Mouse (Mus musculus) cerebellum, adult 2 months (tissue): ENCODE results near the gene Pik3ca. TPM values are rescaled to one million over a fixed set of nuclear protein-coding genes. Genes with fewer than 3 reads are reported as not detected.

Experiments
- DNase-seq, 2 experiments: peaks; one replicate each; pipeline ENCODE4 v3.0.0; 2021
- H3K27ac ChIP-seq: fragments of 200-500 bp; 2 replicates; pipeline ENCODE4 v1.5.1; 2012; ENCODE audit warnings: low read length, control low read depth, inconsistent platforms; ENCODE audit not compliant: insufficient read depth
- H3K27me3 ChIP-seq: fragments of 200-500 bp; 2 replicates; pipeline ENCODE4 v1.6.1; 2012; ENCODE audit warnings: inconsistent platforms, mild to moderate bottlenecking, low read length, moderate library complexity; ENCODE audit not compliant: control insufficient read depth, insufficient read depth
- H3K4me1 ChIP-seq: fragments of 200-500 bp; 2 replicates; pipeline ENCODE4 v1.6.1; 2011; ENCODE audit warnings: low read length; ENCODE audit not compliant: control insufficient read depth, insufficient read depth
- H3K4me3 ChIP-seq: fragments of 200-500 bp; replicated peaks from 2 replicates; pipeline ENCODE3; 2011; ENCODE audit warnings: mild to moderate bottlenecking, low read depth, low read length, control low read depth; ENCODE audit not compliant: insufficient read depth
- CTCF ChIP-seq: fragments of 200-500 bp; IDR thresholded peaks from 2 replicates; pipeline ENCODE4 v1.5.1; 2011; ENCODE audit warnings: low read depth, mild to moderate bottlenecking, control low read depth, low read length, moderate library complexity, borderline replicate concordance; ENCODE audit not compliant: insufficient read depth
- POLR2A ChIP-seq: fragments of 200-500 bp; IDR thresholded peaks from 2 replicates; pipeline ENCODE4 v1.6.1; 2011; ENCODE audit warnings: low read length, control low read depth, borderline replicate concordance; ENCODE audit not compliant: insufficient read depth
- WGBS: fragments of 180-500 bp; shearing (Covaris S2); methylation state at CpG from one replicate; pipeline ENCODE4 v1.1.7; 2018; 5-methylcytosine and 5-hydroxymethylcytosine counted together
- polyA plus RNA-seq: library from polyadenylated mRNA; depleted of rRNA; stranded (reverse); fragments of >200 nt; gene quantifications from 2 replicates; pipeline ENCODE4 v1.2.3, GENCODE M21; 2012

The Pik3ca gene
- polyA plus RNA-seq, 1 experiment = 29.7 TPM

GRCm38 (mm10) chr3:32367516-32367915 is 30.0 kb upstream of the Pik3ca start:
- DNase-seq = no peak
- TF ChIP-seq CTCF = no peak
- no peak for TF ChIP-seq POLR2A
- Histone ChIP-seq H3K27me3 (no peaks in the 10 kb centered on the region), H3K4me1 (peaks cover 3% of the 10 kb centered on the region; the same call in 1 of the 2 replicates), H3K27ac (no peak overlapping the region), H3K4me3 (no peak overlapping the region)
- 91% methylated on average over 1 of the region's 1 CpGs for WGBS

GRCm38 (mm10) chr3:32371957-32372356 is 25.5 kb upstream of the Pik3ca start:
- DNase-seq = no peak
- Histone ChIP-seq H3K4me1 (no peaks in the 10 kb centered on the region), H3K27me3 (no peaks in the 10 kb centered on the region), H3K4me3 (no peak overlapping the region), H3K27ac (no peak overlapping the region)
- 75% methylated on average over 7 of the region's 7 CpGs for WGBS
- TF ChIP-seq CTCF (no peak), POLR2A (no peak)

- TF ChIP-seq POLR2A (no peak), CTCF (no peak)
- WGBS = 89% methylated on average over 8 of the region's 8 CpGs
- Histone ChIP-seq H3K27me3 (no peaks in the 10 kb centered on the region), H3K4me3 (no peak overlapping the region), H3K4me1 (no peaks in the 10 kb centered on the region), H3K27ac (no peak overlapping the region)
- DNase-seq = no peak
These were observed 25.0 kb upstream of the Pik3ca start for GRCm38 (mm10) chr3:32372470-32372869.

GRCm38 (mm10) chr3:32373236-32373635 is 24.2 kb upstream of the Pik3ca start:
- no peaks in the 10 kb centered on the region for H3K4me1 ChIP-seq
- H3K27ac ChIP-seq = no peak overlapping the region
- H3K27me3 ChIP-seq = no peaks in the 10 kb centered on the region
- H3K4me3 ChIP-seq = no peak overlapping the region
- DNase-seq = no peak
- WGBS = 86% methylated on average over 6 of the region's 6 CpGs
- TF ChIP-seq CTCF = no peak
- no peak for TF ChIP-seq POLR2A

GRCm38 (mm10) chr3:32379891-32380290 is 17.6 kb upstream of the Pik3ca start:
- H3K4me1 ChIP-seq = no peaks in the 10 kb centered on the region
- WGBS = 54% methylated on average over 2 of the region's 2 CpGs
- no peak for DNase-seq
- no peaks in the 10 kb centered on the region; the same call in 1 of the 2 replicates for H3K27me3 ChIP-seq
- H3K27ac ChIP-seq = no peak overlapping the region
- no peak overlapping the region for H3K4me3 ChIP-seq
- TF ChIP-seq POLR2A (no peak), CTCF (no peak; the same call in 1 of the 2 replicates)

- H3K4me1 ChIP-seq = no peaks in the 10 kb centered on the region
- WGBS = 81% methylated on average over 3 of the region's 3 CpGs
- TF ChIP-seq POLR2A = no peak
- TF ChIP-seq CTCF = no peak
- H3K27ac ChIP-seq = no peak overlapping the region
- no peak for DNase-seq
- H3K27me3 ChIP-seq = no peaks in the 10 kb centered on the region; the same call in 1 of the 2 replicates
- H3K4me3 ChIP-seq = no peak overlapping the region
These were observed 15.9 kb upstream of the Pik3ca start for GRCm38 (mm10) chr3:32381556-32381955.

- no peaks in the 10 kb centered on the region; the same call in 1 of the 2 replicates for H3K4me1 ChIP-seq
- no peak overlapping the region for H3K27ac ChIP-seq
- 82% methylated on average over 4 of the region's 4 CpGs for WGBS
- H3K4me3 ChIP-seq = no peak overlapping the region
- H3K27me3 ChIP-seq = no peaks in the 10 kb centered on the region
- TF ChIP-seq POLR2A = no peak
- TF ChIP-seq CTCF = no peak
- DNase-seq = no peak
These were observed 4.6 kb upstream of the Pik3ca start for GRCm38 (mm10) chr3:32392841-32393240.

GRCm38 (mm10) chr3:32393986-32394385 is 3.5 kb upstream of the Pik3ca start:
- Histone ChIP-seq H3K27ac (no peak overlapping the region), H3K27me3 (no peaks in the 10 kb centered on the region), H3K4me3 (no peak overlapping the region), H3K4me1 (no peaks in the 10 kb centered on the region; the same call in 1 of the 2 replicates)
- no peak for DNase-seq
- WGBS = 89% methylated on average over 8 of the region's 8 CpGs
- no peak for TF ChIP-seq CTCF
- no peak for TF ChIP-seq POLR2A
